Mouse (Mus musculus) lung, adult 2 months (tissue): ENCODE measurements around the gene Mgat1. TPM values are rescaled to one million over a fixed set of nuclear protein-coding genes. Genes with fewer than 3 reads are reported as not detected.

Experiments
- DNase-seq: peaks from one replicate; pipeline ENCODE4 v3.0.0; 2022
- H3K4me1 ChIP-seq: fragments of 200-500 bp; 2 replicates; pipeline ENCODE4 v1.6.1; 2011; ENCODE audit warnings: low read length; ENCODE audit not compliant: control insufficient read depth, insufficient read depth
- H3K4me3 ChIP-seq: fragments of 200-500 bp; replicated peaks from 2 replicates; pipeline ENCODE3; 2011; ENCODE audit warnings: low read depth, mild to moderate bottlenecking, control low read depth, low read length; ENCODE audit errors: extremely low read depth
- CTCF ChIP-seq: fragments of 200-500 bp; IDR thresholded peaks from 2 replicates; pipeline ENCODE4 v1.5.1; 2011; ENCODE audit warnings: mild to moderate bottlenecking, low read length, control low read depth; ENCODE audit not compliant: insufficient read depth
- POLR2A ChIP-seq: fragments of 200-500 bp; IDR thresholded peaks from 2 replicates; pipeline ENCODE4 v1.6.1; 2011; ENCODE audit warnings: low read depth, mild to moderate bottlenecking, control low read depth, low read length, borderline replicate concordance; ENCODE audit errors: extremely low read depth
- WGBS: fragments of 180-500 bp; shearing (Covaris S2); methylation state at CpG from one replicate; pipeline ENCODE4 v1.1.7; 2018; 5-methylcytosine and 5-hydroxymethylcytosine counted together
- polyA plus RNA-seq: library from polyadenylated mRNA; depleted of rRNA; stranded (reverse); fragments of >200 nt; gene quantifications from 2 replicates; pipeline ENCODE4 v1.2.3, GENCODE M21; 2012

Mgat1 gene
- polyA plus RNA-seq, 1 experiment = 216 TPM

DNA sequence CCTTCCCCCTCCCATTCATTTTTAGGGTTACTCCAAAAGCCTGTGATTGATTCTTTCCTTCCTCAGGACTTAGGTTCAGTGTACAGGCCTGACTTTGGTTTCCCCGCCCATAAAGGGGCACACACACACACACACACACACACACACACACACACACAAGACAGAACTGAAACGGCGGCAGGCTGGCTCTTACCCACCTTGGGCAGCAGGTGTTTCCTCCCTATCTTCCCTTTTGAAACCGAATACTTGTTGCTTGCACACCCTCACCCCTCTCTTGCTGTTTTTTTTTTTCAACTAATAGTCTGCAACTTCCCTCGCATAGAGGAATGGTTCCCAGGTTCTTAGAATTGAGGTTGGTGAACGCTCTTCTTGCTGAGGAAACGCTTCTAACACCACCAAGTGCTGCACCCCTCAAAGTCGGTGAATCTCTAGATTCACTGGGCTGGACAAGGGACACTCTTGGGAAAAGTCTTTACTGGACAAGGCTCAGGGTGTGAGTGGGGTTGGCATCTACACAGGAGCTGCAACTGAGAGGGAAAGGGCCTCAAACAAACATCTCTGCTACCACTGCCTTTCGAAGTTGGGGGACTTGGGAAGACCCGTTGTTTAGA, 5.9 kb downstream of the Mgat1 start:
- TF ChIP-seq CTCF = no peak
- TF ChIP-seq POLR2A = no peak
- Histone ChIP-seq H3K4me1 (peaks cover 41% of the 10 kb centered on the region), H3K4me3 (peak overlapping the region; percentile 75)
- no peak for DNase-seq
- WGBS = 5% methylated on average over 10 of the region's 10 CpGs

DNA sequence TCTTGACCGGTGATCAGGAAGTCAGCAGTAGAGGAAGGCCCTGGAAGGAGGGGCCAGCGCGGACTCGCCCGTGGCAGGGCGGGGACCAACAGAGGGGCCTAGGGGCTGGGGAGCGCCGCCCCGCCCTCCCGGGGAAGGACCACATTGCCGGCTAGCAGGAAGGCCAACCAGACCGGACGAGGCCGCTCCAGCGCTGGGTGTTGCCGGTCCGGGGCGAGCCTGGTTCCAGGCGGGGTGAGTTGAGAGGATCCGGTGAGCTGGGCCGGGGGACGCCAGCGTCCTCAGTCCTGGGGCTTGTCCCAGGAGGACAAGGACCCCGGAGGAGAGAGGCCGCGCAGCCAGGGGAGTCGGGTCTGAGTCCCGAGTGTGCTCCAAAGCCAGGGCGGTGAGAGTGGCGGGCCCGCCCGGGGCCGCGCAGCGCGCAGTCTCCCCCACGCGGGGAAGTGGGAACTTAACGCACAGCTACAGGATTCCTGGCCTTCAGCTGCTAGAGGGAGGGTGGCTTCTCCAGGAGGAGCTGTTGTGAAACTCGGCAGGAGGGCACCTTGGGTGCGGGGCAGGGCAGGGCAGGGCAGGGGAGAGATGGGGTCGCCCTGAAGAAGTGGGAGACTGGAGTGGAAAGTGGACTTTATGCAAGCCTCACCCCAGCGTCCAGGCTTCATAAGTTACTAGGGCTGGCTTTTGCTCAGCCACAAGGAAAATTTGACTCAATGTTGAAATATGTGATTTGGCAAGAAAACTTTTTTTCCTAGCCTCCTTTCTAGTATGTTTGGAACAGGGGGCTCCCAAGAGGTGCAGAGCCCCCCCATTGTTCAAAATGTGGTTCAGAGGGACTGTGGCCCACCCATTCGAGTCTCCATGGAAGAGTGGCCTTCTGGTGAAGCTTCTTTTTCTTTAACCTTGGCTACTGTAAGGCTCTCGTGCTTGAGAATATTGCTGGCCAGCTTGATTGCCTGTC, 6.7 kb downstream of the Mgat1 start:
- Histone ChIP-seq H3K4me3 (peak overlapping the region; percentile 75), H3K4me1 (peaks cover 37% of the 10 kb centered on the region)
- WGBS = under 1% methylated on average over 45 of the region's 45 CpGs
- TF ChIP-seq CTCF (0 out of 2 replicates have a peak, but pooled peaks have one; percentile 5), POLR2A (peak; percentile 95)
- DNase-seq = peak; percentile 95

DNA sequence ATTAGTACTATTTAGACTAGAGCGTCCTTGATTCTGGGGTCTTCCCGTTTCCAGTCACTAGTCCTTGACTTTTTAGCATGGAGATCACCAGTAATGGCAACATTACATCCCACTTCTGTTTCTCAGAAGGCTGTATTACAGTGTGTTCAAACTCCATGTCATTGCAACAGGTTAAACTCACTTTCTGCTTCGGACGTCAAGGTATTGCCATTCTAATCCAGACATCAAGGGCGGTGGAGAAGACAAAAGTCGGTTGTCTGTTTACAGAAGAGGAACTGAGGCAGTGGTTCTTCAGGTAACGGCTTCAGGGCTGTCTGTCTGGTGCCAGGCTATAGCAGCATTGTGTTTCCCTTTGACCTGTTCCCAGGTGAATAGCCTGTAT, 7.4 kb downstream of the Mgat1 start:
- peak overlapping the region; percentile 75 for H3K4me3 ChIP-seq
- no peak for DNase-seq
- WGBS = 22% methylated on average over 7 of the region's 7 CpGs
- peaks cover 34% of the 10 kb centered on the region for H3K4me1 ChIP-seq
- TF ChIP-seq POLR2A = no peak

DNA sequence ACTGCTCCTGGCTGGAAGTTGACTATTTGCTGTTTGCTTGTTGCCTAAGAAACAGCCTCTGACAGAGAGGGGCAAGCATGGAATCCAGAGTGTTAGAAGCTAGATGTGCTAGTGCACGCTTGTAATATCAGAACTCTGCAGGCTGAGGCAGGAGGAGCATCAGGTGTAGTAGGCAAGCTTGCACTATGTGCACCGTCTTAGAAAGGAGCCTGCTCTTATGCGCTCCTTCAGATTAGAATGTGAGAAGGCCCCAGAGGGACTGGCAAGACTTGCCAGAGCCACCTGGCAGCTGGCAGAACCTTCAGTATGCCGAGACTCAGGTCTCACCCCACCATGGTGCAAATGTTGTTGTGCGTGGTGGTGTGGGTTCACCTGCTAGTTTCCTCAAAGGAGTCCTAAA, 8.1 kb downstream of the Mgat1 start:
- peak overlapping the region; percentile 38 for H3K4me3 ChIP-seq
- WGBS = 28% methylated on average over 5 of the region's 5 CpGs
- DNase-seq = no peak
- peaks cover 30% of the 10 kb centered on the region for H3K4me1 ChIP-seq
- TF ChIP-seq CTCF (no peak), POLR2A (no peak)

- H3K4me3 ChIP-seq = no peak overlapping the region
Observed at GRCm38 (mm10) chr11:49253035-49253434, 9.0 kb downstream of the Mgat1 start.

GRCm38 (mm10) chr11:49259296-49259695, 15.3 kb downstream of the Mgat1 start:
- Histone ChIP-seq H3K4me3 (no peak overlapping the region), H3K4me1 (peaks cover 19% of the 10 kb centered on the region)
- DNase-seq = no peak
- 76% methylated on average over 2 of the region's 2 CpGs for WGBS
- no peak for TF ChIP-seq CTCF
- TF ChIP-seq POLR2A = no peak

More at GRCm38 (mm10) chr11:49253035-49253434, 9.0 kb downstream of the Mgat1 start:
- no peak for TF ChIP-seq CTCF
- TF ChIP-seq POLR2A = no peak
- peaks cover 26% of the 10 kb centered on the region for H3K4me1 ChIP-seq
- WGBS = 38% methylated on average over 6 of the region's 6 CpGs
- no peak for DNase-seq

DNA sequence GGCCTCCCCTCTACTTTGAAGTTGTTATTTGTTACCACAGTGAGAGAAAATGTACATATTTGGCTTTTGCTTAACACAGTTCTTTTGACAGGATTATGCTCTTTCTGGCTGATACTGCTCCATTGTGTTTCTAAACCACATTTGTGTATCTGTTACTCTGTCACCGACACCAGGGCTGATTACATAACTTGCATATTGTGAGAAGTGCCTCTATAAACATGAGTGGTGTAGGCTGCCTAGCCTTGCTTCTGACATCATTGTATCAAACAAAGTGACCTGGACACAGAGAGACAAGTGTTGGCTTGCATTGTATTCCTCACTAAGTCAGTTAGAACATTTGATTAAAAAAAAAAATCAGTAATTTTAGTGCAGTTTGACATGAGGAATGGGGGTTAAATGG, 15.8 kb downstream of the Mgat1 start:
- DNase-seq = no peak
- Histone ChIP-seq H3K4me1 (peaks cover 19% of the 10 kb centered on the region), H3K4me3 (no peak overlapping the region)
- no peak for TF ChIP-seq POLR2A
- no peak for TF ChIP-seq CTCF
- WGBS = 0% methylated on average over 1 of the region's 1 CpGs

DNA sequence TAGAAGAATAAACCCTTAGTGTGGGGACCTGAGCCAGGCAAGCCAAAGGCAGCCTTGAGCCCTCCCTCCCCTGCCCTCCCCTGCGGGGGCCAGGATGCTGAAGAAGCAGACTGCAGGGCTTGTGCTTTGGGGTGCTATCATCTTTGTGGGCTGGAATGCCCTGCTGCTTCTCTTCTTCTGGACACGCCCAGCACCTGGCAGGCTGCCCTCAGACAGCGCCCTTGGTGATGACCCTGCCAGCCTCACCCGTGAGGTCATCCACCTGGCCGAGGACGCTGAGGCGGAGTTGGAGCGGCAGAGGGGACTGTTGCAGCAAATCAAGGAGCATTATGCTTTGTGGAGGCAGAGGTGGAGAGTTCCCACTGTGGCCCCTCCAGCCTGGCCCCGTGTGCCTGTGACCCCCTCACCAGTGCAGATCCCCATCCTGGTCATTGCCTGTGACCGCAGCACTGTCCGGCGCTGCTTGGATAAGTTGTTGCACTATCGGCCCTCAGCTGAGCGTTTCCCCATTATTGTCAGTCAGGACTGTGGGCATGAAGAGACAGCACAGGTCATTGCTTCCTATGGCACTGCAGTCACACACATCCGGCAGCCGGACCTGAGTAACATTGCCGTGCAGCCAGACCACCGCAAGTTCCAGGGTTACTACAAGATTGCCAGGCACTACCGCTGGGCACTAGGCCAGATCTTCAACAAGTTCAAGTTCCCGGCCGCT, 16.8 kb downstream of the Mgat1 start:
- no peak for TF ChIP-seq CTCF
- no peak for TF ChIP-seq POLR2A
- Histone ChIP-seq H3K4me1 (peaks cover 19% of the 10 kb centered on the region), H3K4me3 (no peak overlapping the region)
- WGBS = 57% methylated on average over 21 of the region's 21 CpGs
- DNase-seq = no peak

DNA sequence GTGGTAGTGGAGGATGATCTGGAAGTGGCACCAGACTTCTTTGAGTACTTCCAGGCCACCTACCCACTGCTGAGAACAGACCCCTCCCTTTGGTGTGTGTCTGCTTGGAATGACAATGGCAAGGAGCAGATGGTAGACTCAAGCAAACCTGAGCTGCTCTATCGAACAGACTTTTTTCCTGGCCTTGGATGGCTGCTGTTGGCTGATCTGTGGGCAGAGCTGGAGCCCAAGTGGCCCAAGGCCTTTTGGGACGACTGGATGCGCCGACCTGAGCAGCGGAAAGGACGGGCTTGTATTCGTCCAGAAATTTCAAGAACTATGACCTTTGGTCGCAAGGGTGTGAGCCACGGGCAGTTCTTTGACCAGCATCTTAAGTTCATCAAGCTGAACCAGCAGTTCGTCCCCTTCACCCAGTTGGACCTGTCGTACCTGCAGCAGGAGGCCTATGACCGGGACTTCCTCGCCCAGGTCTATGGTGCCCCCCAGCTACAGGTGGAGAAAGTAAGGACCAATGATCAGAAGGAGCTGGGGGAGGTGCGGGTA, 17.4 kb downstream of the Mgat1 start:
- Histone ChIP-seq H3K4me1 (peaks cover 19% of the 10 kb centered on the region), H3K4me3 (no peak overlapping the region)
- no peak for DNase-seq
- 91% methylated on average over 14 of the region's 14 CpGs for WGBS
- TF ChIP-seq POLR2A (no peak), CTCF (no peak)
